Mouse (Mus musculus): Measurements from ENCODE around the gene Olfr309.
"Not testable (repeated sequence)": the region's sequence is repeated elsewhere in the genome, so short reads cannot be mapped to it uniquely, and the experiment has no call there.

The Olfr309 gene

DNA sequence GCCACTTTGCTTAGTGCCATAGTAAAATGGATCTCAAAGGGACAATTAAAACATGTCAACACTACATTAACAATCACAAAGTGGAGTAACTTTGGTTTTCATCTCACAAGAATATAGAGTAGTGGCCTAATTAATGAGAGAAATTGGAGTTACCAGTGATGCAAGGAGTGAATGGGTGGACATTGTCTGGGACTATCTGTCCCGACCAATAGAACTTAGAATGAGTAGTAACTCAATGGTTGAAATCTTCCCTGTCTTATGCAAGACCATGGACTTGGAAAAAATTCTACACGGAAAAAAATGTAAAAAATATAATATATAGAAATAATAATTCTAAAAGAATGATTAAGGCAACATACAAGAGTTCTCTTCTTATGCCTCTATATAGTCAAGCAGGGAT, at the start of gene Olfr309:
Olfr309 (minus strand) TSS at position 101 of the 400 bp plus-strand sequence.
- DNase-seq, result no peak

DNA sequence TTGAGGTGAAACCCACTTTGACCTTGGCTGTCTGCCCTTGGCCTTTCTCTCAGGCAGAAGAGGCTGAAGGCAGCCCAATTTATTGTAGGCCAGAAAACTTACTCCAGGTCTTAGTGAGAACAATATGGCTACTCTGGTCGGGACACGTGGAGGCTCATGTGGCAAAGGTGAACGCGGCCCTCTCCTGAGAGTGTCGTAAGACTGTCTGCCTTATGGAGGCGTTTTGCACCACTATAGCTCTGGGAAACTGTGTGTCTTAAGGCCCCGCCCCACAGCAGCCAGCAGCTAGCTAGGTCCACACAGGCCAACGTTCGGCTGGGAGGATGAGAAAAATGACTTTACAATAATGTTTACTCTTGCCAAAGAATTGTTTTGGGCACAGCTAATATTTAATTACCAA, 32.8 kb upstream of the Olfr309 start:
- not testable (repeated sequence) for DNase-seq

DNA sequence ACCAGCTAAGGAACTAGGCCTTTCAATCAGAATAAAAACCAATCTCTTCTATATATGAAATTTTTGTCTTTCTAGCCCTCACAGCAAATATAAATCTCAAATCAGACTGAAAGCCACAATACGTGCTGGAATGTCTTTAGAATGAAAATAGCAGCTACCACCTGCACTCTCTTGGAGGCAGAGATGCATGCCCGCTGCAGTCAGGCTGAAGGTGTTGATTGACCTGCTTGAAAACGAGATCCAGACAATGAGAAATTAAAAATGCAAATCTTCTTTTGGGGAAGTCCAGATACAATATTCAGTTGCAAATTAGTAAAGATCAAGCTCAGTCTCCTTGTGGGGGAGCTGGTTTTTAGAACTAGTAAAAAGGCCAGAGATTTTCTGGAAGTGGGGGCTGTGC, 30.7 kb upstream of the Olfr309 start:
- DNase-seq, result no peak

DNA sequence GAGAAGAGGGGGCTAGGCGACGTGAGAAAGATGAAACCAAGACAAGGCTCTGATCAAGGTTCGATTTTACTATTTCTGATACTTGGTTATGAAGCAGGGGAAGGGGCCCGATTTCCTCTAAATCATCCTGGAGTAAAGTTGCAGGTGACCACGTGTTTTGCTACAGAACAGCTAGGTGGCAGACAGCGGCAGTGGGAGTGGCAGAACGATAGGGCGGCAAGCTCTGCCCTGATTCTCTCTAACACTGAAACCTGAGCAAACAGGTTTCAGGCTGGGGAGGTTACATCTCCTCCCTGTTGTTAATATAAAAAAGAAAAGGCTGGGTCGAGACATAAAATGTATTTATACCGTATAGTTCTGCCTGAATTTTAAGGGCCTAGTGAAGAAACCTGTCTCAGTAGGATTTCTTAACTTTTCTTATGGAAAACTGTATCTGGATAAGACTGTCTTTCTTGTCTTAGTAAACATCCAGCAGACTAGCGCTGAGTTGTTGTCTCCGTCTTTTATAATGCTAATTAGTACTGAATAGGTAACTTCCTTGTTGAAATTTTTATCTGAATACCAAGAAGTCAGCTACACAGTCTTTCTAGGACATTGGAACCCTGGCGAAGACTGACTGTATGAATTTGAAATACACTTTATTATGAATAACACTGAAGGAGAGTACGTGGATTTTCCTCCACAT, 29.5 kb upstream of the Olfr309 start:
- DNase-seq, result no peak

DNA sequence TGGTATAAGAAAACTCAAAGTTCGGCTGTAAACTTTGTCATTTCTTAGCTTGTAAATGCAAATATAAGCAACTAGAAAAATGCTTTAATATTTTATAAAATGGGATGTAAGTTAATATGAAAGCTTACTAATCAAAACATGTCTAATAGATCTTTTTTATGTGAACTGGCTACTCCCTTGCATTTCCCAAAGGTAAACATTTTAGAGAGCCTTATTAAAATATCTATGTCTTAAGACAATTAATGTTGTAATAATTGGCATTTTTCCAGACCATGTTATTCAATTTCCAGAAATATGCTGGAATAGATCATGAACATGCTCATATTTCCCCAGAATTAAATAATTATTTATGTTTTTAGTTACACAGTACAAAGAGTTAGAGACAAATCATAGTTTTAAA, 24.0 kb upstream of the Olfr309 start, which contains the start of gene Olfr307:
Olfr307 (minus strand) TSS at position 101 of the 400 bp plus-strand sequence.
- DNase-seq, result no peak

DNA sequence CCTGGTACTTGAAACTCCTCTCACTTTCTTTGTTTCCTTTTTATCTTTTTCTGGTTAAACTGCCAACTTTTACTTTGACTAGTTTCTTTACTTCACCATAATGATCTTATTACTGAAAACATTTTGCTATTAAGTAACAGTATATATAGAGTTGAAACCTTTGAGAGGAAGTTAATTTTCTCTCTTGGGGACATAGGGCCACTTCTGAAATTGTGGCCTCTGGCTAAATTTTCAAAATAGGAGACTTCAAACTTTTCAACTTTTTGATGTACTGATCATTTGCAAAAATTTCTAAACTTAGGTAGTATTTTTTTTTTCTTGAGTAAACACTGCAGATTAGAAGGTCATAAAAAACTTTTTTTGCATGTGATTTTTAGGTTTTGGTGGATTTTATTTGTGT, 12.0 kb upstream of the Olfr309 start, which contains the start of gene Olfr308:
Olfr308 (minus strand) TSS at position 101 of the 400 bp plus-strand sequence.
- DNase-seq, result no peak

DNA sequence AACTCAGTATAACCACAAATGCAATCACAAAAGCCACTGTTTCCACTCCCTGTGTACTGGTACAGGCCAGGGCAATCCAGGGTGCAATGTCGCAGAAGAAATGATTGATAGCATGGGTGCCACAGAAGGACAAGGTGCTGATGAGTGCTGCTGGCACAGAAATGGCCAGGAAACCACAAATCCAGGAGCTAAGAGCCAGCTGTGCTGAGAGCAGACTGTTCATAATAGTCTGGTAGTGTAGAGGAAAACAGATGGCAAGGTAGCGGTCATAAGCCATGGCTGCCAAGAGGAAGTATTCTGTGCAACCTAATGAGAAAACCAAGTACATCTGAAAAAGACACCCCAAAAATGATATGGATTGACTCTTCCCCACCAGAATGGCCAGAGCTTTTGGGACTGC, 7.8 kb upstream of the Olfr309 start:
- DNase-seq, result no peak

DNA sequence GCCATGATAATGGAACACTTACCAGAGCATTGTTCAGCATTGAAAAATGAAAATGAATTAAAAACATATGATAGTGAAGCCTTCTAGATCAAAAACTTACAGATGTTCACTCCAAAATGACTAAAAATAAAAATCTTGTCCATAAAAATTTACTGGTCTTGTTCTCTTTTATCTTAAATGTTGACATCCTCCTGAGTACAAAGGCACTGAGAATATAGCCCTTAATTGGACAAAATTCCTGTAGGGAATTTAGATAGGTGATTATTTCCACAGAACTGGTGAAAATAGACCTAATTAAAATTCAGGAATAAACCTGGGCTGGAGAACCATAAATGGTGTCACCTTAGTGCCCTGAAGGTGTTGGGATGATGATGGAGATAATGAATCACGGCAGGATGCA, 36.4 kb downstream of the Olfr309 start, which contains the start of gene Olfr310:
Olfr310 (minus strand) TSS at position 101 of the 400 bp plus-strand sequence.
- no peak for DNase-seq
